Mouse (Mus musculus): ENCODE results near the gene Daam1.

DNA sequence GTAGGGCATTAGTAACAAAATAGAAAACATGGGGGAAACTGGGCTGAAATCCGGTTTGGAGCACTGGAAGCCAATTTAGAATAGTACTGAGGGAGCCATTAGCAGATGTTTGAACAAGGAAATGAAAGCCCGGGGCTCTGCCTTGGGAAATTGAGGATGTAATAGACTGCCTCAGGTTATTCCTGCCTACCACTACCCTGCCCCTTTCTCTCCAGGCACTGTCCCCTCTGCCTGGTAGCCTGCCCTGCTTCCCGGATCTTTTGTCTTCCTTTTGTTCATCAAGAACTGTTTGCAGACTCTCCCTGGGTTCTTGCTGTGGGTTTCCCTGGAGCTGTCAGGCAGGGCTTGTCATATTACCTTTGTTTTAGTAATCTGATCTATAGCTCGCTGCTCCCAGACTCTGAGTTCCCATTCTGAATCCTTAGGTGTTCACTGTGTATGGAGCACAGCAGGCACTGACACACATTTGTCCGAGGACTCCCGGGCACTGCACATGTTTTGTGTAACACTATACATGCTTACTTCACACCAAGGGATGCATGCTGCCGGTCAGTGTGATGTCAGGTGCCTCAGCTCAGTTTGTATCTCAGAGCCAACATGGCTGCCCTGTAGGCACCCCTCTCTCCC is 61.0 kb downstream of the Daam1 start:
- TF ChIP-seq CTCF (conservative IDR thresholded peaks at IDR 0.05; ENCODE audit: low read length) (no peak), POU5F1 (IDR thresholded peaks at IDR 0.05; ENCODE audit: borderline replicate concordance, low read length) (no peak)
